Mouse (Mus musculus) frontal cortex, postnatal 25 days (tissue): ENCODE results near the gene Vamp2.

Experiments
- DNase-seq, 2 experiments: peaks; one replicate each; pipeline ENCODE4 v3.0.0; 2022; ENCODE audit warnings: low spot score in 2 of 2

Gene Vamp2

GRCm38 (mm10) chr11:69099177-69099914, 11.1 kb downstream of the Vamp2 start:
- DNase-seq, result no peak

- DNase-seq, result peak; percentile 72 to 88
These were observed 11.6 kb downstream of the Vamp2 start for GRCm38 (mm10) chr11:69099915-69100345.

GRCm38 (mm10) chr11:69100639-69101360, 12.5 kb downstream of the Vamp2 start:
- DNase-seq, result no peak

GRCm38 (mm10) chr11:69101604-69102402, 13.5 kb downstream of the Vamp2 start:
- no peak for DNase-seq

GRCm38 (mm10) chr11:69102403-69102725, 14.1 kb downstream of the Vamp2 start:
- DNase-seq, result no peak

- no peak for DNase-seq
These were observed 14.8 kb downstream of the Vamp2 start for GRCm38 (mm10) chr11:69103121-69103520.

GRCm38 (mm10) chr11:69103531-69104435, 15.5 kb downstream of the Vamp2 start:
- DNase-seq, result no peak

GRCm38 (mm10) chr11:69104487-69104886, 16.2 kb downstream of the Vamp2 start:
- no peak for DNase-seq

- DNase-seq, result no peak
These were observed 16.9 kb downstream of the Vamp2 start for GRCm38 (mm10) chr11:69105227-69105626.

- no peak for DNase-seq
These were observed 17.5 kb downstream of the Vamp2 start for GRCm38 (mm10) chr11:69105796-69106195.

GRCm38 (mm10) chr11:69106299-69106698, 18.0 kb downstream of the Vamp2 start:
- no peak for DNase-seq

- DNase-seq, result peak; percentile 2 to 3
These were observed 18.6 kb downstream of the Vamp2 start for GRCm38 (mm10) chr11:69106842-69107241.

GRCm38 (mm10) chr11:69107676-69108075, 19.4 kb downstream of the Vamp2 start:
- DNase-seq, result no peak

- peak in 1 of 2 experiments; percentile 5 for DNase-seq
These were observed 19.9 kb downstream of the Vamp2 start for GRCm38 (mm10) chr11:69108223-69108622.

- DNase-seq, result peak in 1 of 2 experiments; percentile 12
These were observed 21.0 kb downstream of the Vamp2 start for GRCm38 (mm10) chr11:69109032-69109900.

GRCm38 (mm10) chr11:69110319-69111046, 22.2 kb downstream of the Vamp2 start:
- peak; percentile 89 to 92 for DNase-seq

GRCm38 (mm10) chr11:69111051-69111810, 22.9 kb downstream of the Vamp2 start:
- peak in 1 of 2 experiments; percentile 11 for DNase-seq

GRCm38 (mm10) chr11:69111865-69112264, 23.6 kb downstream of the Vamp2 start:
- DNase-seq, result peak in 1 of 2 experiments; percentile 10

- DNase-seq, result no peak
These were observed 25.7 kb downstream of the Vamp2 start for GRCm38 (mm10) chr11:69114018-69114417.
